Mouse (Mus musculus) urinary bladder, adult 18-20 months (tissue): ENCODE data around the gene Hspa2.
"Not testable (repeated sequence)": the region's sequence is repeated elsewhere in the genome, so short reads cannot be mapped to it uniquely, and the experiment has no call there.

Experiments
- DNase-seq, 2 experiments: peaks; one replicate each; pipeline ENCODE4 v3.0.0; 2022; ENCODE audit warnings: low spot score in 2 of 2, mixed read lengths in 2 of 2

Hspa2 gene

GRCm38 (mm10) chr12:76431431-76431830 is 27.5 kb downstream of the Hspa2 start:
- no peak for DNase-seq

- DNase-seq, result no peak
Measured at GRCm38 (mm10) chr12:76434111-76434510, 30.1 kb downstream of the Hspa2 start.

GRCm38 (mm10) chr12:76435084-76435483 is 31.1 kb downstream of the Hspa2 start:
- DNase-seq, result no peak

GRCm38 (mm10) chr12:76435549-76435948 is 31.6 kb downstream of the Hspa2 start:
- no peak for DNase-seq

GRCm38 (mm10) chr12:76443488-76443887 is 39.5 kb downstream of the Hspa2 start:
- DNase-seq, result not testable (repeated sequence)

GRCm38 (mm10) chr12:76444359-76444772 is 40.4 kb downstream of the Hspa2 start:
- DNase-seq, result no peak

- no peak for DNase-seq
Measured at GRCm38 (mm10) chr12:76444862-76445261, 40.9 kb downstream of the Hspa2 start.

GRCm38 (mm10) chr12:76446201-76446600 is 42.2 kb downstream of the Hspa2 start:
- no peak for DNase-seq

- DNase-seq, result no peak
Measured at GRCm38 (mm10) chr12:76448127-76448526, 44.2 kb downstream of the Hspa2 start.

- no peak for DNase-seq
Measured at GRCm38 (mm10) chr12:76452203-76452602, 48.2 kb downstream of the Hspa2 start.
